Mouse (Mus musculus) spleen, adult 12 weeks (tissue): ENCODE results near the gene Scgb2a2.
"Not testable (repeated sequence)": the region's sequence is repeated elsewhere in the genome, so short reads cannot be mapped to it uniquely, and the experiment has no call there.

Experiments used
- DNase-seq: peaks from one replicate; pipeline ENCODE4 v3.0.0; 2022; ENCODE audit warnings: low spot score

Gene Scgb2a2

GRCm38 (mm10) chr19:9847262-9847661 lies at the start of gene Scgb2a2:
Gene Scgb2a2 (plus strand): TSS chr19:9847562.
- DNase-seq, result no peak

- DNase-seq, result peak; percentile 47
Measured at GRCm38 (mm10) chr19:9836581-9837340, 10.6 kb upstream of the Scgb2a2 start.

DNA sequence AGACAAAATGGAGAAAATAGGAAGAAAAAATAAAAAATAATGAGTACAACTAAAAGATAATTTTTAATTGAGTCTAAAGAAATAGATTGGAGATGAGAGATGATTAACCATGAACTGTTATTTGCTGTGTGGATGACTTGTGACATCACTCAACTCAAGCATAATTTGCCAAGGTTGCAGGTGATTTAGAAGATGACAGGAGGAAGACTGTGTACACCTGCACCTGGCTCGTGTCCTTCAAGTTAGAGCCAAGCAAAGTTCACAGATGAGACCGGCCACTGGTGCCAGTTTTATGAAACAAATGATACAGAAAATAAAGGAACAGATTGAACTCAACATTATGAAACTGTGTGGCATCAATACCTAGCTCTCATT lies 10.0 kb upstream of the Scgb2a2 start:
- DNase-seq, result no peak

GRCm38 (mm10) chr19:9849368-9850075 lies 2.2 kb downstream of the Scgb2a2 start:
- not testable (repeated sequence) for DNase-seq

DNA sequence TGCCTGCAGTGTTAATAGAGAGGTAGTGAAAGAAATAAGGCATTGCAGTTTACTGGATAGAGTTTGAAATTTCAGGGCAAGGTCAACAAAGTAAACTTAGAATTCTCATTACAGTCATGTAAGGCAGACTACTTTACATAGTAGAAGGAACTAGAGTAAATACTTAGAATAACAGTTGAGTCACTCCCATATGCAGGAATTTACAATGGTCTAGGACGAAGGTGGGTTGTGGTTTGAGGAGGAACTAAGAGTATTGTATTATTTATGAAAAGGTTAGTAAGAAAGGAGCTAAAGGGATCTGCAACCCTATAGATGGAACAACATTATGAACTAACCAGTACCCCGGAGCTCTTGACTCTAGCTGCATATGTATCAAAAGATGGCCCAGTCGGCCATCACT lies 13.5 kb downstream of the Scgb2a2 start:
- not testable (repeated sequence) for DNase-seq

DNA sequence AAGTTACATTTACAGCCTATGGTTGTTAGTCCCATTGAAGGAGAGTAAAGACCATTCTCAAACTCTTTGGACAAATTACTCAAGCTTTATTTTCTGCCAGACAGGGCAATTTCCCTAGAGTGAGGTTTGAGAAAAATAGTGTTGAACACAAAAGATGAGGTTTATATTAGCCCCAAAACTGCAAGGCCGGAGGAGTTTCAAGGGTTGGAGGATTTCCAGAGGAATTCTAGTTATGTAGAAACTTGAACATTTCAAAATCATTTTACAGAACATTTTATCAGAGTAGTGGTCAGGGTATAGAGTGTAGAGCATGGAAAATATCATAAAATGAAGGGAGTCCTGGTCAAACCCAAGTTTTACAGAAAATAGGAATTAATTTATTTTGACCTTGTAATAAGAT lies 17.5 kb downstream of the Scgb2a2 start:
- DNase-seq, result no peak

- no peak for DNase-seq
Measured at GRCm38 (mm10) chr19:9865466-9865865, 18.1 kb downstream of the Scgb2a2 start.

- DNase-seq, result no peak
Measured at GRCm38 (mm10) chr19:9878186-9878835, 30.9 kb downstream of the Scgb2a2 start.

DNA sequence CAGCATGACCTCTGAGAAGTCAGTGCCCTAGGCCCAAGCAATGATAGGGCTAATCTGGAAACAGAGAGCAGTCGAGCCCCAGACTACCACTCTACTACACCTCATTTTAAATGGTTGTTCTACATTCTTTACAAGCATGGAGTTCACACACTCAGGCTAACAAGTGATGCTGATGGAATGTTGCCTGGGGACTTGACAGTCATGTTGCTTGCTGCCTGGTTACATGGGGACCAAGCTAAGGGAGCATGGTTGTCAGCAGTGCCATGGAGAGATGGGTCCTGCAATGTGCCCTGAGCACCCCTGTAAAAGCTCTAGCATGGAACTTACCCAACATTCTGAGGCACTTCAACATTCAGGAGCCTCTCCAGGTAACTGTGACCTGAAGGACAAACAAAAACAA lies 39.0 kb downstream of the Scgb2a2 start:
- no peak for DNase-seq

- DNase-seq, result no peak
Measured at GRCm38 (mm10) chr19:9886771-9887170, 39.4 kb downstream of the Scgb2a2 start.

DNA sequence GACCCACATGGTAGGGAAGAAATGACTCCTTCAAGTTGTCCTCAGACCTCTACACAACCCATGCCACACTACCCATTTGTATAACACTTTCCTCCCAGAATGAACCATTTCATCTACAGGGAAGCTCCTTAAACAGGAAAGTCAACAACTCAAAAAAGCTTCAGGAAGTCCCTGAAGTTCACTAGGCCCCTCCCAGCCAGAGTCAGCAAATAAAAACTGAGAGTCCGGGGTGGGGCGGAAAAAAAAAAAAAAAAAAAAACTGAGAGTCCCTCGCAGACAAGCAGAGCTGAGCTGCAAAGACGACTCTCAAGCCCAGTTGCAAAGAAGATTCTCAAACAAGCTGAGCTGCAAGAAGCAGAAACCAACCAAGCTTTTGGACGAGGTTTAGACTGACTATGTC lies 48.7 kb downstream of the Scgb2a2 start:
- DNase-seq, result no peak

- DNase-seq, result no peak
Measured at GRCm38 (mm10) chr19:9898339-9899066, 51.1 kb downstream of the Scgb2a2 start.

DNA sequence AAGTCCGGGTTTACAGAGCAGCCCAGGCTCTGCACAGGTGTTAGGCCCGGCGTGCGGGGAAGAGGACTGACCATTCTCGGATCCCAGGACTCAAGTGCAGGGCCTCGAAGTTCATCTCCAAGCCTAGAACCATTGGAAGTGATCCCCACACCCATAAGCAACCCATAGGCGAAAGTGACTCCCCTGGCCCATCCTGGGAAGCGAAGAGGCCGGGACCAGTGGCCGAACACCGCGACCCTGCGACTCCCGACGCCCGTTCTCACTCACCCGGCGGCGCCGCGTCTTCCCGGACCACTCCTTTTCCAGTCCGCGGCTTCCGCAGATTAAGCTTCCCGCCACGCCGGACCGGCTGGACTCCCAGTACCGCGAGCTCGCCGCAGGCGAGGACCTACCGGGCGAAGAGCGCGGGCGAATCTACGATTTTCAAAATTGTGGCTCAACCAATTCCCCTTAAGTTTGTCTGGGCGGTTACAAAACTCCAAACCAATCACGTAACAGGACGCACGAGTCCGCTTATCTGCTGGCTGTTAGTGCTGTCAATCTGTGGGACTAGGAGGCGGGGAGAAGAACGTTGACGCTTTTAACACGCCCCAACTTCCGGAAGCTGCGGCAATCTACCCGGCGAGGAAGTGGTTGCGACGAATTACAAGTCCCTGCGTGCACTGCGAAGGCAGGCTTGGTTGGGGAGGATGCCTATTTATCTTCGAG lies 51.9 kb downstream of the Scgb2a2 start, which contains the start of gene Incenp:
Gene Incenp (minus strand): TSS at position 480 of the 708 bp plus-strand sequence.
- peak; percentile 90 for DNase-seq

- DNase-seq, result no peak
Measured at GRCm38 (mm10) chr19:9899780-9900146, 52.4 kb downstream of the Scgb2a2 start.

GRCm38 (mm10) chr19:9900696-9901095 lies 53.3 kb downstream of the Scgb2a2 start:
- not testable (repeated sequence) for DNase-seq
